Mouse (Mus musculus): ENCODE results near the gene Lrrn3. TPM values are rescaled to one million over a fixed set of nuclear protein-coding genes. Genes with fewer than 3 reads are reported as not detected.

Lrrn3 gene
- polyA plus RNA-seq, 1 experiment from 2014 or later = 75.8 TPM

DNA sequence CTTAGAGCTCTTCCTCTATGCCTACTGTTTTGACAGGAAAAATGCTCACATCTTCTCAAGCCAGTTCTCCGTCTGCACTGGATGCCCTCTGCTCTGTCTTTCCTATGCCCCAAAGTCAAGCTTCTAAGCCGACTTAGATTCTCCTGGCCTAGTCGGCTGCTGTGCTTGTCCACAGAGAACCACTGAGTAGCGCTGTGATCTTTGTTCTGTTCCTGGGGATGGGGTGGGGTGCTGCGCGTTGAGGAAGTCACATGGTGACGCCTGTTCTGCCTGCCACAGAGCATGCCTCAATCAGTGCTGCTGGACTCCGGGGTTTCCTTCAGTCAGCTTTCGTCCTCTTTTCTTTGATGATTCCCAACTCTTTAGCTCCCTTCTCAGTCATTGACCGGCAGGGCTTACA lies 8.4 kb upstream of the Lrrn3 start:
- Histone ChIP-seq H3K9me3 (replicated peaks; ENCODE audit: control insufficient read depth, low read length) (no peaks in the 10 kb centered on the region), H3K27ac (ENCODE audit: low read depth, low read length) (no peak overlapping the region), H3K36me3 (ENCODE audit: control insufficient read depth, insufficient read depth, low read length) (no peaks in the 10 kb centered on the region), H3K4me1 (ENCODE audit: control insufficient read depth, insufficient read depth, low read length) (no peaks in the 10 kb centered on the region), H3K9ac (ENCODE audit: low read length) (no peak overlapping the region), H3K4me3 (ENCODE audit: low read depth, low read length) (no peak overlapping the region), H3K27me3 (replicated peaks; ENCODE audit: control insufficient read depth, insufficient read depth, low read length) (no peaks in the 10 kb centered on the region), H3K4me2 (ENCODE audit: low read length) (no peak overlapping the region)
- 30% methylated on average over 10 of the region's 10 CpGs for WGBS
- 0 out of 2 replicates have a peak, but pooled peaks have one; percentile 52 for ATAC-seq
- no peak for DNase-seq (ENCODE audit: low spot score)

DNA sequence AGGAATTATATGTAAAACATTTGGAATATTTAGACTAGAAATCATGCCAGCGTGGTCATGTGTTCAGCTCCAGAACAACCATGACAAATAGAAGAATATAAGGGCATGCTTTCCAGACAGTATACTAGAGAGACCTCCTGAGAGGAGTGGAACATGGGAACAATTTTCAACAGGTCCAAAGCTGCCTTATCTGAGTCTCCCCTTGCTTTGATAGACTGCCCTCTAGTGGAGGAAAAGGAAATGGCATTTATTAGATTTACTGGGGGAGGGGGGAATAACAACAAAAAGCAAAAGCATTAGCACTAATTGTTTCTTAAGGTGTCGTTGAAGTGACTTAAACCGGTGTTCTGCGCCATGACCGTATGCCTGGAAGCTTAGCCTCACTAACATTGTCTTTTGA lies 774 bp upstream of the Lrrn3 start:
- H3K4me3 ChIP-seq (ENCODE audit: low read depth, low read length) = no peak overlapping the region
- no peak overlapping the region for H3K27ac ChIP-seq (ENCODE audit: low read depth, low read length)
- no peak overlapping the region for H3K9ac ChIP-seq (ENCODE audit: low read length)
- no peaks in the 10 kb centered on the region for H3K36me3 ChIP-seq (ENCODE audit: control insufficient read depth, insufficient read depth, low read length)
- H3K27me3 ChIP-seq (replicated peaks; ENCODE audit: control insufficient read depth, insufficient read depth, low read length) = no peaks in the 10 kb centered on the region
- H3K4me1 ChIP-seq (ENCODE audit: control insufficient read depth, insufficient read depth, low read length) = peaks cover 5% of the 10 kb centered on the region; the same call in 1 of the 2 replicates
- peak; percentile 85 for DNase-seq (ENCODE audit: low spot score)
- ATAC-seq = no peak
- H3K9me3 ChIP-seq (replicated peaks; ENCODE audit: control insufficient read depth, low read length) = no peaks in the 10 kb centered on the region
- 19% methylated on average over 5 of the region's 5 CpGs for WGBS
- H3K4me2 ChIP-seq (ENCODE audit: low read length) = no peak overlapping the region

DNA sequence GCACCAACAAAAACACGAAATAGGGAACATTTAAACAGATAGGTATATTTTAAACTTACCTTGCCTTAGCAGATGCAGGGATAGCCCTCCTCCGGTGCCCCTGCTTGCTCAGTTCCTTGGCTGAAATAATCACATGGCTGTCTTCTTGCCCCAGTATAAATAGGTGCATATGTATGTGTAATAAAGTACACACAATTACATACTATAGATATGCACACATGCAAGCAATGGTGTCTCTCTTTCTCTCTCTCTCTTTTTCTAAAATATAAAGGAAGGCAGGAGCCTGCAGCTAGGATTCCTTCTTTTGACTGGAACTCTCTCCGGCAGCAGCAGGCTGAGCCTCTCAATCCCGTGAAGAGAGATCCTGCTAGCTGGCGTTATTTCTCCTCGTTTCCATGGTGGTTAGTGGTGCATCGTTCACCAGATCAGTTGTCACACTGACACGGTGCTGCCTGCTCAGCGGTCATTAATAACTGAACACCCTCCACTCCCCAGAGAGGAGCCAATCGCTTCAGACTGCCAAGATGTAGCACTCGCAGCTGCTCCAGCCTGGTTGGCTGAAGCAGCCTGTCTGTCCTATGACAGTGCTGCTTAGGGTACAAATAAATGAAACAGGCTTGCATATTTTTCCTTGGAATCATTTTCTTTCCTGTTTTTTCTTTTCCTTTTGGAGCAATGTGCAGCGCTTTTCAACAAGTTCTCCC lies 567 bp downstream of the Lrrn3 start:
- Histone ChIP-seq H3K4me2 (ENCODE audit: low read length) (peak overlapping the region; percentile 56), H3K4me3 (ENCODE audit: low read depth, low read length) (peak overlapping the region; percentile 45), H3K9me3 (replicated peaks; ENCODE audit: control insufficient read depth, low read length) (no peaks in the 10 kb centered on the region), H3K27me3 (replicated peaks; ENCODE audit: control insufficient read depth, insufficient read depth, low read length) (no peaks in the 10 kb centered on the region), H3K9ac (ENCODE audit: low read length) (peak overlapping the region; percentile 71), H3K36me3 (ENCODE audit: control insufficient read depth, insufficient read depth, low read length) (no peaks in the 10 kb centered on the region), H3K4me1 (ENCODE audit: control insufficient read depth, insufficient read depth, low read length) (peaks cover 10% of the 10 kb centered on the region; the same call in 1 of the 2 replicates), H3K27ac (ENCODE audit: low read depth, low read length) (peak overlapping the region; percentile 78)
- ATAC-seq (peak; percentile 93), DNase-seq (ENCODE audit: low spot score) (peak; percentile 93)
- 7% methylated on average over 12 of the region's 12 CpGs for WGBS

DNA sequence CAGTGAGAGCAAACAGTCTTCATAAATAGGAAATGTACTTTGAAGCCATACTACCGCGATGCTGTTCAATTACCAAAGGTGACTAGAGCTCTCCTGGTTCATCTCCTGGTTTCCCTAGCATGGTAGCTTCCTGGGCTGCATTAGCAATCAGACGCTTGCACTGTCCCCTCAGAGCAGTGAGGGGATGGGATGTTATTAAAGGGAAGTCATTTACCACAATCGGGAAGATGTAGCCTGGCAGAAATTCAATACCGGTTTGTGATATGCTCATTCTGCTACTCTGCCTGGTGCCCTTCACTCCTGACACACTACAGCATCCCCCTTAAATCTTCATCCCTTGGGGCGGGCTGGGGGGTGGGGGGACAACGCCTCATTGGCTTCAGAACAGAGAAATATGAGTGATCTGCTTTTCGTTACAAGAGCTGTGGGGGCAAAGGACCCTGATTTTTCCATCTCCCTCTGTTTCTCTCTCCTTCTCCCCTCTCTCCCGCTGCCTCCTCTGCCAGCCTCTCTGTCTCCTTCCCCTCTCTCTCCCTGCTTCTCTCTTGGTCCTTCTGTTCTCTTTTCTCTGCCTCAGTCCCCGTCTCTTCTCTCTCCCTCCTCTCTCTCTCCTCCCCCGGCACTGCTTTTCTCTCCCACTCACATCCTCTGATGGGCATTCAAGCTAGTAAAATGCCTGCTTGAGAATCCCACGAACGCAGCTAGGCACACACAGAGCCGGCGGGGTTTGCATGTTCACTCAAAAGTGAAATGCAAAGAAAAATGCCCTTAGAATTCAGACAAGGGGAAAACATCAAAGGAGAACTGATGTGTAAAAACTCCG lies 1.3 kb downstream of the Lrrn3 start:
- Histone ChIP-seq H3K4me3 (ENCODE audit: low read depth, low read length) (peak overlapping the region; percentile 45), H3K4me1 (ENCODE audit: control insufficient read depth, insufficient read depth, low read length) (peaks cover 10% of the 10 kb centered on the region; the same call in 1 of the 2 replicates), H3K27ac (ENCODE audit: low read depth, low read length) (peak overlapping the region; percentile 78), H3K9me3 (replicated peaks; ENCODE audit: control insufficient read depth, low read length) (no peaks in the 10 kb centered on the region), H3K4me2 (ENCODE audit: low read length) (peak overlapping the region; percentile 56), H3K36me3 (ENCODE audit: control insufficient read depth, insufficient read depth, low read length) (no peaks in the 10 kb centered on the region), H3K9ac (ENCODE audit: low read length) (peak overlapping the region; percentile 71), H3K27me3 (replicated peaks; ENCODE audit: control insufficient read depth, insufficient read depth, low read length) (no peaks in the 10 kb centered on the region)
- ATAC-seq (peak; percentile 54), DNase-seq (ENCODE audit: low spot score) (peak; percentile 66)
- WGBS = 10% methylated on average over 16 of the region's 16 CpGs

DNA sequence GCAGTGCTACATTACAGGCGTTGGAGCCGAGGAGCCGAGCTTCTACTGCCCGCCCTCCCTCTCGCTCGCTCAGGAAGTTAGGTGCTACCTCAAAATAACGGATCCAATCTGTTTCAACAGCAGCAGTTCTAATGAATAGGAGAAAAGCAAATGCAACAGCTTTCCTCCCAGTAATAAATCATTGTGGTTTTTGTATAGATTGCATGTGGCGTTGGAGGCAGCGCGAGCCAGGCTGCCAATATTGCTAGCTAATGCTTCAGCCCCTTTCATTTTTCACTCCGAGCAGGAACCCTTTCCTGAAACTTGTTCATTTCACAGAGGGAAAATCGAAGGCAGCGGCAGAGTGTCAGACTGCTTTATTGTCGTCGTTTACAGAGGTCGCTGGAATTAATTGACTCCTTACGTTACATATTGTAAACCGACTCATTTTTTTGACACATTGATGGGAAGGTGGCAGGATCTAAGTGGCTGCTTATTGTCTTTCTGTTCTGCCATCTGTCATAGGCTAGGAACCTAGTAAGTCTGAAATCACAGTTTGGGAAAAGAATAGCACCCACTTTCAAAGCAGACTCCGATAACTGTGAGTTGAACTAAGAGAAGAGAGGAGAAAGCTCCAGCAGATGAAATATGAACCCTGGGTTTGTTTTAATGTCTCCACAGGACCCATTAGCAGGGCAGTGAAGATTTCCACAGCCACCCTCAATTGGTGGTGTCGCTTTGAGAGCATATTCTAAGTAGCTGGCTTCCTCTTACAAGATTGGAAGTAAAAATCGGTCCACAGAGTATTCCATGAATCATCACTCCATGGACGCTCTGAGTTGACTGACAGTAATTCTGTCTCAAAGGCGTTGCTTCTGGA lies 2.4 kb downstream of the Lrrn3 start:
- Histone ChIP-seq H3K9me3 (replicated peaks; ENCODE audit: control insufficient read depth, low read length) (no peaks in the 10 kb centered on the region), H3K27me3 (replicated peaks; ENCODE audit: control insufficient read depth, insufficient read depth, low read length) (no peaks in the 10 kb centered on the region), H3K4me2 (ENCODE audit: low read length) (peak overlapping the region; percentile 56), H3K36me3 (ENCODE audit: control insufficient read depth, insufficient read depth, low read length) (no peaks in the 10 kb centered on the region), H3K4me3 (ENCODE audit: low read depth, low read length) (peak overlapping the region; percentile 45), H3K27ac (ENCODE audit: low read depth, low read length) (peak overlapping the region; percentile 78), H3K9ac (ENCODE audit: low read length) (peak overlapping the region; percentile 71), H3K4me1 (ENCODE audit: control insufficient read depth, insufficient read depth, low read length) (peaks cover 10% of the 10 kb centered on the region; the same call in 1 of the 2 replicates)
- peak; percentile 38 for ATAC-seq
- DNase-seq (ENCODE audit: low spot score) = peak; percentile 78
- 24% methylated on average over 23 of the region's 23 CpGs for WGBS

DNA sequence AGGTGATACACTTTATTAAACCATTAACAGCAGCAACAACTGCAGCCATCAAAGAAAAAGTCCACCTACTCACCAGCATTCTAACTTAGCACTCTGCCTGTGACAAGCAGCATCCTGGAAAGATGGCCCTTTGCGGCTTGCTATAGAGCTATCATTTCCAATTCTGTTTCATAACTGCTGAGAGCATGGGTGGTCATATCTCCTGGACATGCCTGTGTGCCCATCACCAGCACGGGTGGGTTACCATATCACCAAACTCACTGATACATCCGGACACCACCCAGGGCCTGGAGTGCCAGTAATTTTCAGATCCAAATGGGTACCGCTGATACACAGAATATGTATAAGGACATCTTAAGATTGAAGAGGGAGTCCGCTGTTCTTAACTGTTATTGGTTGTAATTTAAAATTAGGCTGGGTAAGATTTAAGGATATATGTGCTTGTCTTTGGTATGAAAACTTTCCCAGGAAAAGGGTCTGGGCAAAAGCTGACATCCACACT lies 3.1 kb downstream of the Lrrn3 start:
- H3K4me1 ChIP-seq (ENCODE audit: control insufficient read depth, insufficient read depth, low read length) = peaks cover 10% of the 10 kb centered on the region; the same call in 1 of the 2 replicates
- DNase-seq (ENCODE audit: low spot score) (no peak), ATAC-seq (no peak)
- H3K4me3 ChIP-seq (ENCODE audit: low read depth, low read length) = peak overlapping the region; percentile 45
- H3K27me3 ChIP-seq (replicated peaks; ENCODE audit: control insufficient read depth, insufficient read depth, low read length) = no peaks in the 10 kb centered on the region
- peak overlapping the region; percentile 56 for H3K4me2 ChIP-seq (ENCODE audit: low read length)
- H3K9me3 ChIP-seq (replicated peaks; ENCODE audit: control insufficient read depth, low read length) = no peaks in the 10 kb centered on the region
- 87% methylated on average over 5 of the region's 5 CpGs for WGBS
- H3K36me3 ChIP-seq (ENCODE audit: control insufficient read depth, insufficient read depth, low read length) = no peaks in the 10 kb centered on the region
- peak overlapping the region; percentile 78 for H3K27ac ChIP-seq (ENCODE audit: low read depth, low read length)
- peak overlapping the region; percentile 71 for H3K9ac ChIP-seq (ENCODE audit: low read length)

DNA sequence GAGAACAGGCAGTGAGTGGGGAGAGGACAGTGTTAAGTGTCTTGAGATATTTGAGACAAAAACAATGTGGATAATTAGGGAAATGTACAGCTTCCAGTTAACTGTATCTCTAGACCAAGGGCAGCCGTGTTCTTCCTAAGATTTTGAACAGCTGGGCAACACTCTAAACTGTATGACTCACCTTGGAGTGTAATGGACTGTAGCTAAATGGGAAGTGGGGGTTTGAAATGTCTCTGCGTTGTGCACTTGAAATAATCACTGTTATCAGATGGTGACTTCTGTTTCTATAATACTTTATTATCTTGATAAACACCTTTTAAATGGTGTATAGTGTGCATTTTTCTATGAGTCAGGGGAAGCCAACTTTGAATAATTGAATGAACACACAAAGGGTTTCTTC lies 4.7 kb downstream of the Lrrn3 start:
- H3K36me3 ChIP-seq (ENCODE audit: control insufficient read depth, insufficient read depth, low read length) = no peaks in the 10 kb centered on the region
- H3K4me2 ChIP-seq (ENCODE audit: low read length) = no peak overlapping the region; the same call in 1 of the 2 replicates
- H3K4me3 ChIP-seq (ENCODE audit: low read depth, low read length) = no peak overlapping the region
- H3K9me3 ChIP-seq (replicated peaks; ENCODE audit: control insufficient read depth, low read length) = no peaks in the 10 kb centered on the region
- no peak for DNase-seq (ENCODE audit: low spot score)
- H3K4me1 ChIP-seq (ENCODE audit: control insufficient read depth, insufficient read depth, low read length) = peaks cover 10% of the 10 kb centered on the region; the same call in 1 of the 2 replicates
- no peak overlapping the region for H3K9ac ChIP-seq (ENCODE audit: low read length)
- no peak overlapping the region for H3K27ac ChIP-seq (ENCODE audit: low read depth, low read length)
- H3K27me3 ChIP-seq (replicated peaks; ENCODE audit: control insufficient read depth, insufficient read depth, low read length) = no peaks in the 10 kb centered on the region
- no peak for ATAC-seq
- WGBS = 77% methylated on average over 2 of the region's 2 CpGs

DNA sequence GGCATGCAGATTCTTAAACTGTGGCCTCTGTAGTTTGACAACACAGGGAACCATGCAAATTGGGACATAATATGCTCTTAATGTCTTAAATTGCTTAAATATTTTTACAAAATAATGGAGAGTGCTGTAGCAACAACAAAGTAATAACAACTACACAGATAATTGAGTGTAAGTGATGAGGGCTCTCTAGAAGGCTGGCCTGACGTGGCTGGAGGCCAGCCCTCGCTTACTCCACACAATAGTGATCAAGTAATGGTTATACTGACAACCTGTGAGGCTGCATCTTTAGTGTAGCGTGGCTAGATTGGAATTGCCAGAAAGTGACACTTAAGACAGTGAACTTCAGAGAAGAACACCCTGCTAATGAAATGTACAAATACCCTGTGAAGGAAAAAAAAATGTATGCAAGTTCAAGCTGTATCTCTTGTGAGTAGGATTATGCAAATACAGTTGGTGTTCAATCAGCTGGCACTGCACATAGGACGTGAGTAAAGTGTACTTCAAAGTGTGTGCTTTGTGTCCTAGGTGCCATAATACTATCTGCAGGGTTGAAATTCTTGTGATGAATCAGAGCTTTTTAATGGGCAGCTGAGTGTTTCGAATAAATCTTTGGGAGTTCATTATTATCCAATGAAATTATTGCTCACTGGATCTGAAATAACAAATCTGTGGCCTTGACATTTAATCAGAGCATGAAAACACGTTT lies 17.0 kb downstream of the Lrrn3 start:
- no peak overlapping the region for H3K4me3 ChIP-seq (ENCODE audit: low read depth, low read length)
- H3K27ac ChIP-seq (ENCODE audit: low read depth, low read length) = no peak overlapping the region
- H3K36me3 ChIP-seq (ENCODE audit: control insufficient read depth, insufficient read depth, low read length) = no peaks in the 10 kb centered on the region
- 18% methylated on average over 6 of the region's 6 CpGs for WGBS
- H3K9me3 ChIP-seq (replicated peaks; ENCODE audit: control insufficient read depth, low read length) = no peaks in the 10 kb centered on the region
- DNase-seq (ENCODE audit: low spot score) (peak; percentile 29), ATAC-seq (peak; percentile 75)
- peaks cover 16% of the 10 kb centered on the region for H3K4me1 ChIP-seq (ENCODE audit: control insufficient read depth, insufficient read depth, low read length)
- H3K4me2 ChIP-seq (ENCODE audit: low read length) = no peak overlapping the region
- no peak overlapping the region for H3K9ac ChIP-seq (ENCODE audit: low read length)
- H3K27me3 ChIP-seq (replicated peaks; ENCODE audit: control insufficient read depth, insufficient read depth, low read length) = no peaks in the 10 kb centered on the region

Data from forebrain, embryonic 14.5 days (tissue).